Mouse (Mus musculus) stomach, embryonic 14.5 days (tissue): ENCODE measurements around the gene Dpp3. TPM values are rescaled to one million over a fixed set of nuclear protein-coding genes. Genes with fewer than 3 reads are reported as not detected.
A peak's percentile ranks its signal among the peaks of the same experiment; 100 is the strongest.
"Not testable (repeated sequence)": the region's sequence is repeated elsewhere in the genome, so short reads cannot be mapped to it uniquely, and the experiment has no call there.

Experiments used
- ATAC-seq: fragments of 200-750 bp; cut with Nextera tagmentation; 2 replicates; pipeline ENCODE4 v1.8.0; 2017; ENCODE audit warnings: low read depth, moderate TSS enrichment; ENCODE audit not compliant: insufficient number of reproducible peaks, insufficient read depth, low FRiP score
- H3K27ac ChIP-seq: fragments of 300-500 bp; sonication (generic); 2 replicates; pipeline ENCODE4 v1.5.1; 2014; ENCODE audit warnings: mild to moderate bottlenecking, low read length, moderate library complexity, mixed read lengths
- H3K27me3 ChIP-seq: fragments of 300-500 bp; sonication (generic); 2 replicates; pipeline ENCODE4 v1.6.1; 2014; ENCODE audit warnings: low read length, control low read depth, mixed read lengths; ENCODE audit not compliant: control insufficient read depth, insufficient read depth
- H3K36me3 ChIP-seq: fragments of 300-500 bp; sonication (generic); 2 replicates; pipeline ENCODE4 v1.6.1; 2014; ENCODE audit warnings: mild to moderate bottlenecking, control low read depth, low read length, moderate library complexity, mixed read lengths; ENCODE audit not compliant: control insufficient read depth, insufficient read depth
- H3K4me1 ChIP-seq: fragments of 300-500 bp; sonication (generic); 2 replicates; pipeline ENCODE4 v1.6.1; 2014; ENCODE audit warnings: low read length, control low read depth, mixed read lengths; ENCODE audit not compliant: control insufficient read depth, insufficient read depth
- H3K4me2 ChIP-seq: fragments of 300-500 bp; sonication (generic); replicated peaks from 2 replicates; pipeline ENCODE4 v1.6.1; 2014; ENCODE audit warnings: low read depth, low read length, control low read depth
- H3K4me3 ChIP-seq: fragments of 300-500 bp; sonication (generic); 2 replicates; pipeline ENCODE4 v1.5.1; 2014; ENCODE audit warnings: low read depth, low read length, control low read depth
- H3K9ac ChIP-seq: fragments of 300-500 bp; sonication (generic); replicated peaks from 2 replicates; pipeline ENCODE4 v1.6.1; 2014; ENCODE audit warnings: low read depth, mild to moderate bottlenecking, control low read depth, low read length, moderate library complexity, mixed read lengths
- H3K9me3 ChIP-seq: fragments of 300-500 bp; sonication (generic); 2 replicates; pipeline ENCODE4 v1.6.1; 2016; ENCODE audit warnings: low read depth, low read length, control low read depth; ENCODE audit not compliant: control insufficient read depth
- WGBS: fragments of 180-500 bp; shearing (Covaris S2); extraction: QIAGEN DNeasy Blood & Tissue Kit; methylation state at CpG from one replicate; pipeline ENCODE4 v1.1.7; 2014; 5-methylcytosine and 5-hydroxymethylcytosine counted together
- polyA plus RNA-seq: library from polyadenylated mRNA; unstranded; fragments of >200 nt; fragmentation: Nextera tagmentation; extraction: Ambion mirVana; gene quantifications from 2 replicates; pipeline ENCODE4 v1.2.1, GENCODE M21; 2014

Gene Dpp3
- polyA plus RNA-seq, 1 experiment from 2014 or later: 90.1 TPM

DNA sequence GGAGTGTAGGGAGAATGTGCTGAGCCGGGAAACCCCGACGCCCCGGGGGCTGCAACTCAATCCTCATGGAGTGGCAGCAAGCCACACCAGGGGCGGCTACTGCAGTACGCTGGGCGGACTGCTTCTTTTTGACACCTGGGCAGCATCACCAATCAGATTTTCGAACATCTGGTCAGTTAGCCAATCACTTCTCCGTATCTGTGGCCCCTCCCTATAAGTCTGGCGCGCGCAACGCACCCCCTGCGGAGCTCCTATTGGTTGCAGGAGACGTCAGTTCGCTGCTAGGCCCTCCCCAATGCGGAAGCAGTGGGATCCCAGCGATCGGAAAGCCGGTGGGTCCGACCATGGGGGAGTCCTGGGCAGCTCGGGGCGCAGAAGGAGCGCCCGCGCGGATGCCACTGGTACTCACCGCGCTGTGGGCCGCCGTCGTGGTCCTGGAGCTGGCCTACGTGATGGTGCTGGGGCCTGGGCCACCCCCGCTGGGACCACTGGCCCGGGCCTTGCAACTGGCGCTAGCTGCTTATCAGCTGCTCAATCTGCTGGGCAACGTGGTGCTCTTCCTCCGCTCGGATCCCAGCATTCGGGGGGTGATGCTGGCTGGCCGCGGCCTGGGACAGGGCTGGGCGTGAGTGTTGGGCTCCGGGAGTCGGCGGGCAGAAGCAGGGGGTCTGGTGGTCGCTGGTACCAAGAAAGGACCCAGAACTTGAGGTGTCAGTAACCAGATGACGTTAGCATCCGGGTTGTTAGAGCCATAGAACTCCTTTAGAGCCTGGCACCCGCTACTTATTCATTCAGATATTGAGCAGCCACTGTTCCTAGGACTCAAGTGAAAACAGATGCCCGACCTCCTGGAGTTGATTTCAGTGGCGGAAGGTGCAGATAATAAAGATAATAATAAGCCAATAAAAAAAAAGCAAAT is 49.4 kb downstream of the Dpp3 start, which contains the start of gene Zdhhc24:
Gene Zdhhc24, plus strand, starts transcription at position 264 of the 919 bp plus-strand sequence.
- peak within 1 kb of the TSS; percentile 64 for H3K9ac ChIP-seq
- H3K27me3 ChIP-seq: no peaks in the 10 kb centered on the region
- peak within 1 kb of the TSS; percentile 95 for H3K4me3 ChIP-seq
- H3K4me1 ChIP-seq: 0 out of 2 replicates have a peak, but pooled peaks cover 7% of the 10 kb centered on the region
- peak within 1 kb of the TSS; percentile 89 for H3K4me2 ChIP-seq
- no peaks in the 10 kb centered on the region; the same call in 1 of the 2 replicates for H3K36me3 ChIP-seq
- peak; percentile 97 for ATAC-seq
- WGBS: 2% methylated on average over 52 of the region's 52 CpGs
- H3K27ac ChIP-seq: peak within 1 kb of the TSS; percentile 39
- no peaks in the 10 kb centered on the region for H3K9me3 ChIP-seq

GRCm38 (mm10) chr19:4877785-4878184 is 50.3 kb downstream of the Dpp3 start, which contains the start of gene Actn3:
Gene Actn3 (minus strand): TSS chr19:4877909.
- ATAC-seq: no peak
- WGBS: 4% methylated on average over 17 of the region's 17 CpGs
- Histone ChIP-seq H3K4me1 (0 out of 2 replicates have a peak, but pooled peaks cover 7% of the 10 kb centered on the region), H3K9me3 (no peaks in the 10 kb centered on the region), H3K27ac (peak within 1 kb of the TSS; percentile 39), H3K36me3 (no peaks in the 10 kb centered on the region; the same call in 1 of the 2 replicates), H3K27me3 (no peaks in the 10 kb centered on the region), H3K4me2 (peak within 1 kb of the TSS; percentile 89), H3K4me3 (peak within 1 kb of the TSS; percentile 95), H3K9ac (peak within 1 kb of the TSS; percentile 64)

DNA sequence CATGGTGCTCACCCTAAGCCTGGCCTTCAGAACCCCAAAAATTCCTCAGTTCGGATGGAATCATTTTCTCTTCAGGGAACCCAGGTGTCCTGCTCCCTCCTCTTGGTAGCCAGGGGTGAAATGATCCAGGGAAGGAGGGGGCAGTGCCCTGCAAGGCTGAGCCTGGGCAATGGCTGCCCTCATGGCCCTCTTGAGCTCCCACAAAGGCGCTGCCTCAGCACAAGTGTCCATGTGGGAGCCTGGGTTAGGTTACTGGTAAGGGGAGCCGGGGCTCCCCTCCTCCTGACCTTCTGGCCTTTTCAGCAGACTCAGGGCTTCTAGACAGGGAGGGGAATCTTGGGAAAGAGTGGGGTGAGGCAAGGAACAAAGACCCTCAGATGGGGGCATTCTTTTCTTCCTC is 51.3 kb downstream of the Dpp3 start:
- Histone ChIP-seq H3K9me3 (no peaks in the 10 kb centered on the region), H3K9ac (no peak overlapping the region), H3K27me3 (no peaks in the 10 kb centered on the region), H3K4me2 (no peak overlapping the region), H3K27ac (no peak overlapping the region), H3K4me3 (no peak overlapping the region), H3K36me3 (no peaks in the 10 kb centered on the region), H3K4me1 (0 out of 2 replicates have a peak, but pooled peaks cover 7% of the 10 kb centered on the region)
- 69% methylated on average over 3 of the region's 3 CpGs for WGBS
- no peak for ATAC-seq

- Histone ChIP-seq H3K27me3 (no peaks in the 10 kb centered on the region), H3K27ac (no peak overlapping the region), H3K36me3 (no peaks in the 10 kb centered on the region), H3K4me2 (no peak overlapping the region), H3K4me1 (0 out of 2 replicates have a peak, but pooled peaks cover 7% of the 10 kb centered on the region), H3K4me3 (no peak overlapping the region), H3K9me3 (no peaks in the 10 kb centered on the region), H3K9ac (no peak overlapping the region)
- 60% methylated on average over 3 of the region's 4 CpGs for WGBS
- no peak for ATAC-seq
Measured at GRCm38 (mm10) chr19:4876241-4876640, 51.8 kb downstream of the Dpp3 start.

DNA sequence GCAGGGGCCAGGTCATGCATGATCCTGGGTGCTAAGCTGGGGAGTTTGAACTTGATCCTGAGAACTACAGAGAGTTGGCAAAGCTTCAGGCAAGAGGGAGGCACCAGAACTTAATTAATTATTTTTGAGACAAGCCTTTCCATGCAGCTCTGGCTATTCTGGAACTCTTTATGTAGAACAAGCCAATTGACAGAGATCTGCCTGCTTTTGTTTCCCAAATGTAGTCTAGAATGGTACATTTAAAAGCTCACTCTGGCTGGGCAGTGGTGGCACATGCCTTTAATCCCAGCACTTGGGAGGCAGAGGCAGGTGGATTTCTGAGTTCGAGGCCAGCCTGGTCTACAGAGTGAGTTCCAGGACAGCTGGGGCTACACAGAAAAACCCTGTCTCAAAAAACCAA is 53.5 kb downstream of the Dpp3 start:
- H3K4me3 ChIP-seq, H3K4me1 ChIP-seq, ATAC-seq, H3K4me2 ChIP-seq, H3K36me3 ChIP-seq, H3K9ac ChIP-seq, H3K27me3 ChIP-seq, H3K27ac ChIP-seq, H3K9me3 ChIP-seq: not testable (repeated sequence)
- 92% methylated on average over 1 of the region's 1 CpGs for WGBS

DNA sequence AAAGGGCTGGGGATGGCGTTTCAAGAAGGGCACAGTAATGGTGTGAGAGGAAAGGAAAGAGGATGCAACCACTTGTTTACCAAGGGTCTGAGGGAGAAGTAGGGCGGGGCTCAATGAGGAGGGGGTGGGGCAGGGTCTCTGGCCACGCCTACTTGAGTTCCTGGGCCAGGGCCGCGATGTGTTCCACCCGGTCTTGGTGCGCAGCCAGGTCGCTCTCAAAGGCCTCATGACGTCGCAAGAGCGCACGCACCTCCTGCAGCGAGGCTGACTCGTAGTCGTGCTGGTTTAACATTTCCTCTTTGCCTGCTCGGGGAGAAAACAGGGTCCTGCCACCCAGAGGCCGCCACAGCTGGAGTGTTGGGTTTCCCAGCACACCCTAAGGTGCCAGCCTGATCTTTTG is 62.9 kb downstream of the Dpp3 start:
- no peaks in the 10 kb centered on the region for H3K9me3 ChIP-seq
- ATAC-seq: no peak; the same call in 1 of the 2 replicates
- no peaks in the 10 kb centered on the region for H3K36me3 ChIP-seq
- WGBS: 4% methylated on average over 17 of the region's 17 CpGs
- H3K4me2 ChIP-seq: no peak overlapping the region
- no peaks in the 10 kb centered on the region for H3K4me1 ChIP-seq
- no peak overlapping the region for H3K9ac ChIP-seq
- H3K4me3 ChIP-seq: no peak overlapping the region
- no peak overlapping the region for H3K27ac ChIP-seq
- H3K27me3 ChIP-seq: no peaks in the 10 kb centered on the region

GRCm38 (mm10) chr19:4863048-4863447 is 65.0 kb downstream of the Dpp3 start:
- H3K4me3 ChIP-seq: no peak overlapping the region
- no peak overlapping the region for H3K9ac ChIP-seq
- H3K27ac ChIP-seq: no peak overlapping the region
- no peaks in the 10 kb centered on the region for H3K27me3 ChIP-seq
- H3K4me1 ChIP-seq: no peaks in the 10 kb centered on the region
- no peak overlapping the region for H3K4me2 ChIP-seq
- no peaks in the 10 kb centered on the region for H3K9me3 ChIP-seq
- WGBS: 60% methylated on average over 6 of the region's 6 CpGs
- no peaks in the 10 kb centered on the region for H3K36me3 ChIP-seq
- no peak for ATAC-seq

GRCm38 (mm10) chr19:4859081-4859480 is 69.0 kb downstream of the Dpp3 start:
- Histone ChIP-seq H3K9me3 (no peaks in the 10 kb centered on the region), H3K27ac (no peak overlapping the region), H3K4me2 (no peak overlapping the region), H3K27me3 (no peaks in the 10 kb centered on the region), H3K9ac (no peak overlapping the region), H3K4me3 (no peak overlapping the region), H3K4me1 (peaks cover 5% of the 10 kb centered on the region), H3K36me3 (no peaks in the 10 kb centered on the region)
- 64% methylated on average over 6 of the region's 6 CpGs for WGBS
- peak; percentile 64; the same call in 1 of the 2 replicates for ATAC-seq
